Comparison of ENCODE assay signal across 13 mouse cellular contexts in the genomic region with DNA sequence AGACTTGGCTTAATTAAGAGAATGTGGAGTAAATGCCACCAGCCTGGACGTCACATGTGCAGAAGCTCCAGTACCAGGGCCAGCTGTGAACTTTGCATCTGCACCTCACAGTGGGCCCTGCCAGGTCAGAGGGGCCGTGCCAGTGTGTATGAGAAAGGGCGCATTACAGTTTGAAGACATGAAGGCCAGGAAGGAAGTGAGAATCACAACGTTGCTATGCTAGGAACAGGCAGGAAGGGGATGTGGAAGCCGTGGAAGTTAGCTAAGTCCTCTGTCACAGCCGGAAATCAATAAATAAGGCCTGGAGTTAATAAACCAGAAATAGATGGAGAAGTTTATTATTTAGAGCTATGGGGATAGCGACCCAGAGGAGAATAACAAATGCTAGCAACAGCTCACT. TPM values are rescaled to one million over a fixed set of nuclear protein-coding genes. Genes with fewer than 3 reads are reported as not detected.
DNase-seq lines count a peak whose midpoint lies in the region; ATAC-seq and TF ChIP-seq lines count a peak whose summit lies in the region.
"Had no signal": no experiment of that assay in that cellular context is flagged by ENCODE, and none has a peak within 500 bp of the region (broad histone marks: within the 10 kb centered on the region; RNA-seq: fewer than 3 reads in every experiment).

No protein-coding gene starts in this region.

- H3K36me3 ChIP-seq in heart, embryonic 11.5 days (ENCODE audit: control insufficient read depth, insufficient read depth, low read length): no peaks in the 10 kb centered on the region
- H3K36me3 ChIP-seq in lung, postnatal 0 days (ENCODE audit: insufficient read depth, low read length): no peaks in the 10 kb centered on the region
- H3K36me3 ChIP-seq: liver, embryonic 13.5 days; midbrain, embryonic 13.5 days had no signal

- peak; percentile 26 to 40 for DNase-seq in heart, adult 18-20 months
- peak; percentile 52 for DNase-seq in lung, postnatal 0 days (ENCODE audit: low spot score)
- no peak for DNase-seq in lung, postnatal 25 days (ENCODE audit: low spot score)
- peak; percentile 56 for DNase-seq in kidney, adult 9 months
- DNase-seq in frontal cortex, postnatal 10 days (ENCODE audit: low spot score in 2 of 2): no peak
- DNase-seq: cerebellum, adult 2 months; liver, embryonic 13.5 days; spleen, adult 18-20 months had no signal

- no peak for TF ChIP-seq CTCF in lung, postnatal 0 days (IDR thresholded peaks at IDR 0.05)

- no peaks in the 10 kb centered on the region; the same call in 1 of the 2 replicates for H3K4me1 ChIP-seq in heart, embryonic 11.5 days (ENCODE audit: control insufficient read depth, insufficient read depth, low read length)
- H3K4me1 ChIP-seq in lung, postnatal 0 days (ENCODE audit: insufficient read depth, low read depth, low read length): 0 out of 2 replicates have a peak, but pooled peaks cover 2% of the 10 kb centered on the region
- H3K4me1 ChIP-seq: liver, embryonic 13.5 days had no signal

- 57% methylated on average over 7 of the region's 7 CpGs for WGBS in heart, embryonic 11.5 days (ENCODE audit: insufficient replicate concordance)
- 40% methylated on average over 7 of the region's 7 CpGs for WGBS in lung, postnatal 0 days

- H3K27me3 ChIP-seq in heart, embryonic 11.5 days (ENCODE audit: control insufficient read depth, insufficient read depth, low read length): no peaks in the 10 kb centered on the region; the same call in 1 of the 2 replicates
- no peaks in the 10 kb centered on the region for H3K27me3 ChIP-seq in lung, postnatal 0 days (replicated peaks; ENCODE audit: insufficient read depth, low read length)
- H3K27me3 ChIP-seq: liver, embryonic 13.5 days; midbrain, embryonic 13.5 days had no signal

- no peak overlapping the region for H3K27ac ChIP-seq in heart, embryonic 11.5 days (ENCODE audit: low read depth, low read length)
- H3K27ac ChIP-seq in lung, postnatal 0 days (ENCODE audit: low read length): peak overlapping the region; percentile 57
- H3K27ac ChIP-seq: hindbrain, postnatal 0 days; liver, embryonic 13.5 days; midbrain, embryonic 13.5 days had no signal

- H3K4me3 ChIP-seq in heart, embryonic 11.5 days (ENCODE audit: low read depth, low read length): no peak overlapping the region
- no peak overlapping the region for H3K4me3 ChIP-seq in lung, postnatal 0 days (ENCODE audit: low read depth, low read length)
- H3K4me3 ChIP-seq: liver, embryonic 13.5 days; midbrain, embryonic 13.5 days had no signal

- H3K9me3 ChIP-seq in heart, embryonic 11.5 days (replicated peaks; ENCODE audit: control insufficient read depth, low read length): no peaks in the 10 kb centered on the region
- no peaks in the 10 kb centered on the region for H3K9me3 ChIP-seq in lung, postnatal 0 days (ENCODE audit: low read length)
- H3K9me3 ChIP-seq: liver, embryonic 13.5 days; midbrain, embryonic 13.5 days had no signal

- H3K4me2 ChIP-seq in heart, embryonic 11.5 days: no peak overlapping the region
- H3K4me2 ChIP-seq in lung, postnatal 0 days (replicated peaks; ENCODE audit: low read depth, low read length): no peak overlapping the region
- H3K4me2 ChIP-seq: liver, embryonic 13.5 days; midbrain, embryonic 13.5 days had no signal

- TF ChIP-seq EP300 in lung, postnatal 0 days (IDR thresholded peaks at IDR 0.05): no peak; the same call in 1 of the 2 replicates

- no peak overlapping the region for H3K9ac ChIP-seq in heart, embryonic 11.5 days (ENCODE audit: low read depth, low read length)
- H3K9ac ChIP-seq in lung, postnatal 0 days (replicated peaks; ENCODE audit: low read depth): no peak overlapping the region
- H3K9ac ChIP-seq: liver, embryonic 13.5 days; midbrain, embryonic 13.5 days had no signal

- ATAC-seq in heart, embryonic 11.5 days (replicated peaks; ENCODE audit: insufficient number of reproducible peaks, low FRiP score, low TSS enrichment): no peak
- peak; percentile 78 for ATAC-seq in lung, postnatal 0 days
- ATAC-seq in megakaryocyte progenitor cell, adult 5-6 weeks (replicated peaks; ENCODE audit: poor library complexity): peak; percentile 42; the same call in 1 of the 2 replicates
- no peak for ATAC-seq in cerebellum, adult (ENCODE audit: insufficient number of reproducible peaks, low FRiP score, low TSS enrichment)
- ATAC-seq: hindbrain, postnatal 0 days; midbrain, embryonic 13.5 days had no signal

RNA-seq across cellular contexts. Expression of a gene that starts 28.4 kb away (rescaled TPM):
- total RNA-seq in heart, adult 18-20 months (2021): 10 to 100 TPM; 39.9 to 44.5 TPM
- polyA plus RNA-seq in heart, embryonic 11.5 days (2014; fragmentation: Nextera tagmentation; extraction: Ambion mirVana): 9.4 and 9.6 TPM in 2 replicates
- polyA plus RNA-seq in lung, postnatal 0 days (2015; fragmentation: Nextera tagmentation; extraction: Ambion mirVana): 7.9 and 11.1 TPM in 2 replicates
- 3.4 and 3.9 TPM in 2 replicates for total RNA-seq in megakaryocyte progenitor cell, adult 5-6 weeks (2015)
- total RNA-seq in megakaryocyte progenitor cell, adult 5-6 weeks (2017): 5.0 and 5.1 TPM in 2 replicates

Comparison
In these comparisons a context has a peak if more than half of its experiments do, and no peak if none do; other contexts are left out.
1. DNase-seq: peak in heart, adult 18-20 months (2 of 2), lung, postnatal 0 days (single experiment) and kidney, adult 9 months (single experiment); none in lung, postnatal 25 days (single experiment) and frontal cortex, postnatal 10 days (0 of 2).
2. ATAC-seq: peak in lung, postnatal 0 days (single experiment) and megakaryocyte progenitor cell, adult 5-6 weeks (single experiment); none in heart, embryonic 11.5 days (single experiment) and cerebellum, adult (single experiment).
3. RNA of a gene that starts 28.4 kb away (total RNA-seq): 39.9 to 44.5 TPM in heart, adult 18-20 months; 3.4 to 5.1 TPM in megakaryocyte progenitor cell, adult 5-6 weeks; every median in the first group is over 4 times any median in the second.